Mouse (Mus musculus) lung, embryonic 15.5 days (tissue): ENCODE data around the gene Oxa1l. TPM values are rescaled to one million over a fixed set of nuclear protein-coding genes. Genes with fewer than 3 reads are reported as not detected.

ENCODE experiments used
- ATAC-seq: fragments of 200-750 bp; cut with Nextera tagmentation; 2 replicates; pipeline ENCODE4 v1.8.0; 2017; ENCODE audit warnings: moderate number of reproducible peaks, borderline replicate concordance; ENCODE audit not compliant: low FRiP score, low TSS enrichment; ENCODE audit errors: extremely low read depth
- H3K27ac ChIP-seq: fragments of 300-500 bp; sonication (generic); 2 replicates; pipeline ENCODE4 v1.5.1; 2015; ENCODE audit warnings: moderate library complexity, mild to moderate bottlenecking, inconsistent platforms
- H3K27me3 ChIP-seq: fragments of 300-500 bp; sonication (generic); 2 replicates; pipeline ENCODE4 v1.6.1; 2015; ENCODE audit warnings: inconsistent platforms
- H3K36me3 ChIP-seq: fragments of 300-500 bp; sonication (generic); 2 replicates; pipeline ENCODE4 v1.6.1; 2015; ENCODE audit warnings: inconsistent platforms
- H3K4me1 ChIP-seq: fragments of 300-500 bp; sonication (generic); 2 replicates; pipeline ENCODE4 v1.6.1; 2015; ENCODE audit warnings: inconsistent platforms
- H3K4me2 ChIP-seq: fragments of 300-500 bp; sonication (generic); 2 replicates; pipeline ENCODE4 v1.6.1; 2015; ENCODE audit warnings: inconsistent platforms, mild to moderate bottlenecking, moderate library complexity
- H3K4me3 ChIP-seq: fragments of 300-500 bp; sonication (generic); 2 replicates; pipeline ENCODE4 v1.5.1; 2015; ENCODE audit warnings: mild to moderate bottlenecking, inconsistent platforms
- H3K9ac ChIP-seq: fragments of 300-500 bp; sonication (generic); 2 replicates; pipeline ENCODE4 v1.6.1; 2015; ENCODE audit warnings: inconsistent platforms
- H3K9me3 ChIP-seq: fragments of 300-500 bp; sonication (generic); 2 replicates; pipeline ENCODE4 v1.6.1; 2016; ENCODE audit warnings: inconsistent platforms
- WGBS: fragments of 180-500 bp; shearing (Covaris S2); methylation state at CpG from one replicate; pipeline ENCODE4 v1.1.7; 2015; 5-methylcytosine and 5-hydroxymethylcytosine counted together
- polyA plus RNA-seq: library from polyadenylated mRNA; unstranded; fragments of >200 nt; fragmentation: Nextera tagmentation; extraction: Ambion mirVana; gene quantifications from 2 replicates; pipeline ENCODE4 v1.2.1, GENCODE M21; 2015

Oxa1l gene
- polyA plus RNA-seq, 1 experiment from 2014 or later: 38.3 TPM

GRCm38 (mm10) chr14:54396685-54397084, 36.1 kb downstream of the Oxa1l start:
- Histone ChIP-seq H3K4me2 (no peak overlapping the region), H3K4me1 (peaks cover 6% of the 10 kb centered on the region; the same call in 1 of the 2 replicates), H3K9me3 (no peaks in the 10 kb centered on the region), H3K4me3 (no peak overlapping the region), H3K27ac (no peak overlapping the region), H3K9ac (no peak overlapping the region), H3K36me3 (no peaks in the 10 kb centered on the region), H3K27me3 (no peaks in the 10 kb centered on the region)
- ATAC-seq: no peak
- 75% methylated on average over 7 of the region's 7 CpGs for WGBS

- Histone ChIP-seq H3K36me3 (no peaks in the 10 kb centered on the region), H3K27me3 (no peaks in the 10 kb centered on the region), H3K9me3 (no peaks in the 10 kb centered on the region), H3K27ac (no peak overlapping the region), H3K4me2 (no peak overlapping the region), H3K4me1 (peaks cover 6% of the 10 kb centered on the region; the same call in 1 of the 2 replicates), H3K4me3 (no peak overlapping the region), H3K9ac (no peak overlapping the region)
- 72% methylated on average over 7 of the region's 7 CpGs for WGBS
- no peak for ATAC-seq
Measured at GRCm38 (mm10) chr14:54397872-54398527, 37.4 kb downstream of the Oxa1l start.

- Histone ChIP-seq H3K9ac (no peak overlapping the region), H3K36me3 (no peaks in the 10 kb centered on the region), H3K4me3 (no peak overlapping the region), H3K27ac (no peak overlapping the region), H3K4me1 (peaks cover 6% of the 10 kb centered on the region; the same call in 1 of the 2 replicates), H3K9me3 (no peaks in the 10 kb centered on the region), H3K27me3 (no peaks in the 10 kb centered on the region), H3K4me2 (no peak overlapping the region)
- ATAC-seq: no peak
- 65% methylated on average over 7 of the region's 7 CpGs for WGBS
Measured at GRCm38 (mm10) chr14:54398528-54398916, 37.9 kb downstream of the Oxa1l start.

- no peaks in the 10 kb centered on the region for H3K27me3 ChIP-seq
- H3K27ac ChIP-seq: no peak overlapping the region
- 36% methylated on average over 8 of the region's 8 CpGs for WGBS
- no peaks in the 10 kb centered on the region for H3K36me3 ChIP-seq
- H3K4me2 ChIP-seq: no peak overlapping the region
- no peak overlapping the region for H3K4me3 ChIP-seq
- H3K9ac ChIP-seq: no peak overlapping the region
- no peak for ATAC-seq
- no peaks in the 10 kb centered on the region for H3K9me3 ChIP-seq
- peaks cover 6% of the 10 kb centered on the region; the same call in 1 of the 2 replicates for H3K4me1 ChIP-seq
Measured at GRCm38 (mm10) chr14:54398921-54399382, 38.3 kb downstream of the Oxa1l start.

DNA sequence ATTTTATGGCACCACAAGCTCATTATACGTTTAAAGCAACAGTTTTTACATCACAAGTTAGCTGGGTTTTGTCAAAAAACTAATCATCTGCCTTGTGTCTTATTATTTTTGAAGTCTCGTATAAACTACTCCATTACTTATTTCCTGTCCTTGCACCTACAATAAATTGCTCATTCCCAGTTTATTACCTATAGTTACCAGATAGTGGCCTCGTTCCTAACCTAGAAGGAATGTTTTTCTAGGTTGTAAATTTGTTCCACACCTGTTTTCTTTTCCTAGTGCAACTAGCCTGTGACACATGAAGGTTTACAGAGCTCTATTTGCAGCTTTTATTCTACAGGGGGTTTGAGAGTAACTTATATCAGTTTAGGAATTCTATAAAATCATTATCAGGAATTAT, 41.1 kb downstream of the Oxa1l start:
- H3K4me2 ChIP-seq: no peak overlapping the region
- H3K27ac ChIP-seq: no peak overlapping the region
- peaks cover 6% of the 10 kb centered on the region; the same call in 1 of the 2 replicates for H3K4me1 ChIP-seq
- H3K27me3 ChIP-seq: no peaks in the 10 kb centered on the region
- H3K36me3 ChIP-seq: no peaks in the 10 kb centered on the region
- WGBS: 42% methylated on average over 3 of the region's 3 CpGs
- H3K9me3 ChIP-seq: no peaks in the 10 kb centered on the region
- no peak overlapping the region for H3K4me3 ChIP-seq
- no peak overlapping the region for H3K9ac ChIP-seq
- ATAC-seq: no peak

GRCm38 (mm10) chr14:54408336-54409056, 47.9 kb downstream of the Oxa1l start:
- 0 out of 2 replicates have a peak overlapping the region, but pooled peaks have one; percentile 3 for H3K4me2 ChIP-seq
- no peaks in the 10 kb centered on the region for H3K27me3 ChIP-seq
- WGBS: 87% methylated on average over 25 of the region's 25 CpGs
- H3K9me3 ChIP-seq: no peaks in the 10 kb centered on the region
- no peaks in the 10 kb centered on the region for H3K36me3 ChIP-seq
- H3K4me1 ChIP-seq: peaks cover 33% of the 10 kb centered on the region
- no peak overlapping the region for H3K27ac ChIP-seq
- no peak overlapping the region for H3K4me3 ChIP-seq
- ATAC-seq: no peak
- no peak overlapping the region for H3K9ac ChIP-seq

DNA sequence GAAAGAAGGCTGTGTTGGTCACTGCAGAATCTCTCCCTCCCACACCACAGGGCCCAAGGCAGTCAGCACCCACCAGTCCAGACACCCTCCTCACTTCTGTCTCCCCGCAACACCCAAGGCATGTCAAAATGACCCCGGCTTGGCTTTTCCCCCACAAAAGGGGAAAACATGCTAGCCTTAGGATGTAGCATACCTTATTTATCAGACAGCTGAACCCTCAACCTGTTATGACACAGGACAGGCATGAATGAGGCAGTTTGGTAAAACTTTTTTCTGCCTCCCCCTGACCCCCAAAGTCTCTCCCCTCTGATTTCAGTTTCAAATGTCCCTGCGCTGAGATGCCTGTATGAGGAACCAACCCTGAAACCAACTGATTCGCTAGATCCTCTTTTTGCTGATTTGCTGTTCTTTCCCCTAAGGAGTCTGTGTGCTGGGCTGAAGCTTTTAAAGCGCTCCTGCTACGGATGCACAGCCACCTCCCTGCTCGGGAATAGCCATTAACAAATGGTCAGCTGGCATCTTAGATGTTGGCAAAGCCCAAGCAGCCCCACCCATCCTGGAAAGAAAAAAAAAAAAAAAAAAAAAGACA, 48.5 kb downstream of the Oxa1l start:
- Histone ChIP-seq H3K4me3 (no peak overlapping the region; the same call in 1 of the 2 replicates), H3K9ac (no peak overlapping the region), H3K4me2 (peak overlapping the region; percentile 45; the same call in 1 of the 2 replicates), H3K36me3 (no peaks in the 10 kb centered on the region), H3K9me3 (no peaks in the 10 kb centered on the region), H3K4me1 (peaks cover 39% of the 10 kb centered on the region), H3K27me3 (no peaks in the 10 kb centered on the region), H3K27ac (peak overlapping the region; percentile 89; the same call in 1 of the 2 replicates)
- no peak for ATAC-seq
- WGBS: 73% methylated on average over 7 of the region's 7 CpGs

- H3K36me3 ChIP-seq: no peaks in the 10 kb centered on the region
- H3K9ac ChIP-seq: peak overlapping the region; percentile 31; the same call in 1 of the 2 replicates
- peaks cover 48% of the 10 kb centered on the region for H3K4me1 ChIP-seq
- H3K9me3 ChIP-seq: no peaks in the 10 kb centered on the region
- peak overlapping the region; percentile 89 for H3K27ac ChIP-seq
- peak overlapping the region; percentile 45 for H3K4me2 ChIP-seq
- H3K27me3 ChIP-seq: no peaks in the 10 kb centered on the region
- peak overlapping the region; percentile 4; the same call in 1 of the 2 replicates for H3K4me3 ChIP-seq
- 32% methylated on average over 17 of the region's 17 CpGs for WGBS
- peak; percentile 20; the same call in 1 of the 2 replicates for ATAC-seq
Measured at GRCm38 (mm10) chr14:54409980-54410810, 49.6 kb downstream of the Oxa1l start.

- no peak overlapping the region for H3K4me2 ChIP-seq
- ATAC-seq: no peak
- no peak overlapping the region for H3K9ac ChIP-seq
- no peaks in the 10 kb centered on the region for H3K27me3 ChIP-seq
- H3K27ac ChIP-seq: no peak overlapping the region
- H3K4me1 ChIP-seq: peaks cover 58% of the 10 kb centered on the region
- H3K36me3 ChIP-seq: no peaks in the 10 kb centered on the region
- no peaks in the 10 kb centered on the region for H3K9me3 ChIP-seq
- WGBS: 67% methylated on average over 9 of the region's 9 CpGs
- no peak overlapping the region for H3K4me3 ChIP-seq
Measured at GRCm38 (mm10) chr14:54412000-54412576, 51.5 kb downstream of the Oxa1l start.

GRCm38 (mm10) chr14:54412629-54413170, 52.1 kb downstream of the Oxa1l start:
- no peak for ATAC-seq
- Histone ChIP-seq H3K4me1 (peaks cover 64% of the 10 kb centered on the region), H3K36me3 (no peaks in the 10 kb centered on the region), H3K27me3 (no peaks in the 10 kb centered on the region), H3K4me3 (0 out of 2 replicates have a peak overlapping the region, but pooled peaks have one; percentile 25), H3K9me3 (no peaks in the 10 kb centered on the region), H3K4me2 (peak overlapping the region; percentile 56), H3K27ac (peak overlapping the region; percentile 95), H3K9ac (no peak overlapping the region)
- WGBS: 55% methylated on average over 2 of the region's 2 CpGs
